Mouse (Mus musculus) kidney, postnatal 10 days (tissue): ENCODE data around the gene Ripor2.
"Not testable (repeated sequence)": the region's sequence is repeated elsewhere in the genome, so short reads cannot be mapped to it uniquely, and the experiment has no call there.

ENCODE experiments used
- DNase-seq: peaks from one replicate; pipeline ENCODE4 v3.0.0; 2021; ENCODE audit warnings: mixed read lengths

Gene Ripor2

GRCm38 (mm10) chr13:24716441-24716840 lies 134.5 kb downstream of the Ripor2 start:
- DNase-seq, result no peak

- DNase-seq, result peak; percentile 22
These were observed 135.7 kb downstream of the Ripor2 start for GRCm38 (mm10) chr13:24717677-24718076.

DNA sequence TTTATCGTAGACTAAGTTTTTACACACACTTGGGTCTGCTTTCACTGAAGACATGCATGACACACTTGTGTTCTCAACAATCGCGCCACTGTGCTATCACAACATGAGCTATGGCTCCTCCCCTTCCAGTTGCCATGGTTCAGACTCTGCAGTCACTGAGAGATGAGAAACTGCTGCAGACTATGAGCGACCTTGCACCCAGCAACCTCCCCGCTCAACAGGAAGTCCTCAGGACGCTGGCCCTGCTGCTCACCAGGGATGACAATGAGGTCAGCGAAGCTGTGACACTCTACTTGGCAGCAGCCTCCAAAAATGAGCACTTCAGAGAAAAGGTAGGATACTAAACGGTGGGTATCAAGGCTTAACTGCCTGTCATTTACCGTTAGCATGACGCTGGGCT lies 139.5 kb downstream of the Ripor2 start:
- peak; percentile 36 for DNase-seq

DNA sequence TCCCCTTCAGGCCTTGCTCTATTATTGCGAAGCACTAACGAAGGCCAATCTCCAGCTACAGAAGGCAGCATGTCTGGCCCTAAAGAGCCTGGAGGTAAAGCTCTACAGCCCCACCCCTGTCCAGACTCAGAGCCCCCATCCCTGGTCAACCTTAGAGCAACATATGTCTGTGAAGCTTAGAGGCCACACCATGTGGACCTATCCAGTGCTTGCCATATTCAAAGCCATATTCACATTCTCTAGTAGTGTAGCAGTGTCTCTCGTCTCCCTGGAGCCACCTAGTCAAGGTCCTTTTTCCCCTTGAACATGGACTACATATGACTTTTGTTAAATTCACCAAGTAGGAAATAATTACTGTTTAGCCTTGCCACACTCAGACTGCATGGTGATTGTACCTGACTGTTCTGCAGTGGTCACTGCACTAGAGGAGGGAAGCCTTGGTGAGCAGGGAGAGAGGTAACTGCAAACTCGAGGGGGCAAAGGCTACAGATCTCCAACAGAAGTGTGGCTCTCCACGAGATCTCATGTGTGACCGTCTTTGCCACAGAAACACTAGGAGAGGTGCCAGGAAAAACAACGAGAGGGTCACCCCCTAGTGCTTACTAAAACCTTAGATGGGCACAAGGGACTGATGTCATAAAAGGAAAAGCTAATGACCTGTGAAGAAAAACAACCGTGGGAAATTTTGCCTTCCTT lies 141.9 kb downstream of the Ripor2 start:
- peak; percentile 28 for DNase-seq

DNA sequence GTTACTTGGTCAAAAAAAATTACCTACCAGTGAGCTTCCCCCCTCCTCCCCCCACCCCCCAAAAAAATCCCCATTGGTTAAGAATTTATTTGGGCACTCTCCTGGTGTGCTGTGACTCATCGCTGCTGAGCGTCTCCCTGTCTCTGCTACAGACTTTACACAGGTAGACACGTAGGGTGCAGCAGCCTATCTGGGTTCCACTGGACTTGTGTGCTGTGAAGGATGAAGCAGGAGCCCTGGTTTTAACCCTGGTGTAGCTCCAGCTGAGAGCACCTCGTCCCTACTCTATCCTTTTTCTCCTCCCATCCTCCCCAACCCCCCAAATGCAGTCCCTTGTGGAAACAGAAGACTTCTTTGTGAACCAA lies 142.4 kb downstream of the Ripor2 start:
- no peak for DNase-seq

- DNase-seq, result no peak
These were observed 147.1 kb downstream of the Ripor2 start for GRCm38 (mm10) chr13:24729128-24729527.

- no peak for DNase-seq
These were observed 152.5 kb downstream of the Ripor2 start for GRCm38 (mm10) chr13:24734502-24734901.

DNA sequence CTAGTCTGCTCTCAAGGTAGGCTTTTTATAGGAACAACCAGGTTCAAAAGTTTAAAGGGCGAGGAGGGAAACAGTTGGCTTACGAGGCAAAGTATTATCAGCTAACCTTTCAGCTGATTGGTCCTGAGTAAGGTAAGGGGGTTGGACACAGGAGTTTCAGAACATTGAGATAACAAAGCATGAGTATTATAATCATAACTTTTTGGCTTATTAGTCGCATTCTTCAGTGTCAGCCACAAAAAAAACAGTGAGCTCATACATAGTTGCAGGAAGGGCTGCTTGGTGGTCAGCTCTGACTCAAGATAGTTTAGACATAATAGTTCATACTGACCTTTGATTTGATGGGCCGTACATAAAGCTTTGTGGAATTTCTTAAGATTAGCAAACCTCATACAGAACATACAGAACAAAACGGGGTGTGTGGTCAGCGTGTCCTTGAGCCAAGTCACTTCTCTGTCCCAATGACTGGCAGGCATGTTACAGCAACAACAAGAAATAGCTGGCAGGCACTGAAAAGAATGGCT lies 153.7 kb downstream of the Ripor2 start:
- DNase-seq, result no peak

GRCm38 (mm10) chr13:24741028-24741427 lies 159.0 kb downstream of the Ripor2 start, which contains the start of gene Armh2:
Gene Armh2, plus strand, starts transcription at chr13:24741232.
- no peak for DNase-seq

DNA sequence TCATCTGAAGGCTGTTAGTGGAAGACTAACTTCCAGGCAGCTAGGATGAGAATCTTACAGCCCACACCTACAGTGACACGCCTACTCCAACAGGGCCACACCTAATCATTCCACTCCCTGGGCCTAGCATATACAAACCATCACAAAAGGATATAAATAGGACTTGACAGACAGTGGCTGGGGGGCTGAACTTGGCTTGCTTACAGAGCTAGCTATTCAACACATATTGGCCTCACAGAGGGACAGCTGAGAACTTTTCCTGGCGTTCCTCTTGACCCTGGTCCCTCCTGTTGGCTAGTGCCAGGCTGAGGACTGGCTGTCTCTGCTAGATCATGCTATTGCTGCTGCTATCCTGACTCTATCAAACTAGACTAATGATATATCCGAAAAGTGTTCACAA lies 165.8 kb downstream of the Ripor2 start:
- DNase-seq, result no peak

GRCm38 (mm10) chr13:24750807-24751206 lies 168.8 kb downstream of the Ripor2 start:
- DNase-seq, result no peak

DNA sequence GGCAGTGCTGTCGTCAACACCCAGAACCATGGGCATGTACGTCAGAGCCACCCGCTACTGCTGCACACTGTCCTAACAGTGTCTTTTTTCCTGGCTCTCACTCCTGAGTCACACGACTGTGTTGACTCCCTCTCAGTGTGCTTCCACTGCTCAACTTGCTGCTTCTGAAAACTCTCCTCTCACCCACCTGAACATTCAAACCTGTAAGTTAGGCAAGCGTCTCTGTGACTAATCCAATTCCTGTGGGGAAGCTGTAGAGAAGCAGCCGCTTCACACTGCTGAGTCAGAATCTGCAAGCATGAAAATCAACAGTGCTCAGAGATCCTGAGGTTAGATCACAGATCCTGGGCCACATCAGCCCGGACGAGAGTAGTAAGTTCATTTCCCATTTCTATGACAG lies 169.4 kb downstream of the Ripor2 start:
- DNase-seq, result no peak

DNA sequence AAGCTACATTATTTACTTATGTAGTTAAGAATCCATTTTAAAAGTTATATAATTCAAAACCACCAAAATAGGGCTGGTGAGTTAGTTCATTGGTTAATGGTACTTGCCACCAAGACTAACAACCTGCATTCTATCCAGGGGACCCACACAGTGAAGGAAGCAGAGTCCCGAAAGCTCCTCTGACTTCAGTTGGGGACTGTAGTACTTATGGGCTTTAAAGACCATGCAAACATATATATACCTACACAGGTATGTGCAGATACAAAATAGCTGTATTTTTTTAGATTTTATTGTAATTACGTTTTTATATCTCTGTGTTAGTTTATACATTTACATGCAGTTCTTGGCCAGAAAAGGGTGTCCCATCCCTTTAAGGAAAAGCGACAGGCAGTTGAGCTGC lies 174.8 kb downstream of the Ripor2 start:
- no peak for DNase-seq

GRCm38 (mm10) chr13:24757820-24758564 lies 176.0 kb downstream of the Ripor2 start:
- DNase-seq, result no peak

DNA sequence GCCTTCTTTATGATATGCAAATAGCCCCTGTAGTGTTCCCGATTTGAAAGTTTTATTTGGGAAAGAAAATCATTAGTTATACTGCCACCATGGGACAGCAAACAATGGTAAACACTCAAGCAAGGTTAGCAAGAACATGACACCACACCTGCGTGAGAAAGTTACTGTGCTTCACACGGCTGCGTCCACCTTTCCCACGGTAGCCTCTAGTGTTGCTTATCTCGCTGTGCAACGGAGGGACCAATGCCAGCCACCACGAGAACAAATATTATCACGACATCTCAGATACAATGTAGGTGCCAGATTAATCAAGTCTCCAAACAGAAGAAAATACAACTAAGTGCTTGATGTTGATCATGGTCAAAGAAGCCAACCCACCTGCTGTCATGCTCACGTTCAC lies 177.5 kb downstream of the Ripor2 start:
- DNase-seq, result no peak

- DNase-seq, result no peak
These were observed 178.4 kb downstream of the Ripor2 start for GRCm38 (mm10) chr13:24760351-24760870.

- DNase-seq, result no peak
These were observed 179.1 kb downstream of the Ripor2 start for GRCm38 (mm10) chr13:24761083-24761402.

GRCm38 (mm10) chr13:24761403-24762227 lies 179.6 kb downstream of the Ripor2 start, which contains the start of gene Gmnn:
Gene Gmnn, minus strand, starts transcription at chr13:24761923.
- peak; percentile 91 for DNase-seq

- no peak for DNase-seq
These were observed 180.3 kb downstream of the Ripor2 start for GRCm38 (mm10) chr13:24762254-24762653.

DNA sequence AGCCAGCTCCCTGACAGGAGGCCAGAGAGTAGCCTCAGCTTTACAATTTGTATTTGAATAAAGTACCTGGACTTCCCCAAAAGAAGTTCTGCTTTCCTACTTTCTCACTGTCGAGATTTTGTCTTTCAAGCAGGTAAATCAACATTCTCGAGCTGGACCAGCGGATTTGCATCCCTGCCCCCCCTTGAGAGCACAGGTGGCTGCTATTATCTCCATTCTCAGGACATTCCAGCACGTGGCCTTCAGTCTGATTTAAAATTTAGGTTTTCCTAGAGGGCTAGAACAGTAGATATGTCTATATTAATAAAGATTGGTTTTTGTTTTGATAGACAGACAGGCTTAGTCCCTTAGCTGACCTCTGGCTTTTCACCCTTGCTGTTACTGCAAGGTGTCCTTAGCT lies 185.8 kb downstream of the Ripor2 start:
- not testable (repeated sequence) for DNase-seq

GRCm38 (mm10) chr13:24771482-24771881 lies 189.5 kb downstream of the Ripor2 start:
- DNase-seq, result not testable (repeated sequence)

- DNase-seq, result peak; percentile 67
These were observed 194.3 kb downstream of the Ripor2 start for GRCm38 (mm10) chr13:24776146-24776844.
